Mouse (Mus musculus) ovary, adult 2 months (tissue): ENCODE results near the gene Acsbg1. TPM values are rescaled to one million over a fixed set of nuclear protein-coding genes. Genes with fewer than 3 reads are reported as not detected.

Experiments used
- polyA plus RNA-seq: library from polyadenylated mRNA; depleted of rRNA; stranded (reverse); fragments of >200 nt; gene quantifications from 2 replicates; pipeline ENCODE4 v1.2.3, GENCODE M21; 2012; rRNA removed

Gene Acsbg1
- 775 and 811 TPM in 2 replicates for polyA plus RNA-seq

DNA sequence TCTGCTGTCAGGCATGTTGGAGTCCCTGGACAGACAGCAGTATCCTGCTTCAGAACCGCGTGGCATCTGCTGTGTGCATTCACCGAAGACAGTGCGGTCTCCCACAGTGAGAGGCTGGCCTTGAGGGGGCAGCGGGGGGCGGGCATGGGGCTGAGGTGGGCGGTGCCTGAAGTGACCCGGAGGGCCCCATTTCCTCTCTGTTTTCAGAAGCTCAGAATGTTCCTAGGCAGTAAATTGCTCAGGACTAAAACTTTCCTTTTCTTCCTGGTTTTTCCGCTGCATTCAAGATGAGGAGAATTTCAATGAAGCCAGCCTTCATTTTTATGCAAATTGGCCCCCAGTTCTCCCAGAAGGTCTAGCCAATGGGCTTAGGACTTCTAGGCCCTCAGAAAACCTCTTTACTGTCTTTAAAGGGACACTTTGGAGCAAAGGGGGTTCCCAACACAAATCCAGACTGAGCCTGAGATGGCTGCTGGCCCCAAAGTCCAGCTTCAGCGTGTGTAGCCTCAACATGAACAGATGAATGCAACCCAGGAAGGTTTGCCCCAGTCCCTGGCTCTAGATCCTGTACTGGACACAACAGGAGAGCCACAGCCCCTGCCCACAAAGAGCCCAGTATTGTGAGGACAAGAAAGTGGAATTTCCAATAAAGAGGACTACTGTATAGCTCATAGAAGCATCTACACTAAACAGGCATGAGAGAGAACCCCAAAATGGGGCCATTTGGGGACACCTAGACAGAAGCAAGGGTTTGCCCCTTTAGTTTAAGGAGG lies at the start of gene Acsbg1:
Acsbg1 (minus strand) TSS at position 266 of the 773 bp plus-strand sequence.

GRCm38 (mm10) chr9:54698318-54699086 lies 36.8 kb upstream of the Acsbg1 start, which contains the start of gene Dnaja4:
Dnaja4 (plus strand) TSS chr9:54698873.

DNA sequence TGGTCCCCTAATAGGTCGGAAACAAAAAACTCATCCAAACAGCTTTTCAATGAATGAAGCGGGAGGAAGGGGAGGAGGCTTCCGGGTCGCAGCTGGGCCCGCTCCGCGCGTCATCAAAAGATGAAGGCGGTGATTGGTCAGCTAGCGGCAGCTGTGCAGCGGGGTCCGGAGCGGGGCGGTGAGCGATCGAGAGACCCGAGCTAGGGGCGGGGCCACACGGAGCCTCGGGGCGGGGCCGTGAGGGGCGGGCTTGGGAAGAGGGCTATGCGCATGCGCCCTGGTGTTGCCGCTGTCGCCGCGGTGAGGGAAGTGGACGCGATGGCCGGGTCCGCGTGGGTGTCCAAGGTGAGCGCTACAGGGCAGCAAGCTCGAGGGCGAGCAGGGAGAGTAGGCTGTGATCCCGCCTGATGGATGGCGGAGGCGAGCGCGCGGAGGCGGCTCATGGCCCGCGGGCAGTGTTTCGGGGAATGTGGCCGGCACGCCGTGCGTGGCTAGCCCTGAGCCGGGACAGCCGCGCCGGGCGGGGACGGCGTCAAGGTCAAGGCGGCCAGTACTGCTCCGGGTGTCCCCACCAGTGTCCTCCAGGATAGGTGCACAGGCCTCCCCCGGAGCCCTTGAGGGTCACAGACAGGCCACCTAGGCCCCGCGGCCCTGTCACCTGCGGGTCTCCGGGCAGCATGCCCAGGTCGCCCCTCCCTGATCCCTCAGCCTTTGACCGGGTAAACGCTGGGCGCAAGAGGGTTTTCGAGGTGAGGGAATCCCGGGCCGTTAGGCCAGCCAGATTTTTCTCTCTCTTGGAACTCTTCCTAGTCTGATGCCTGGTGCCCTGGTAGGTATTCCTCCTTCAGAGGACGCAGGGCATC lies 75.2 kb downstream of the Acsbg1 start, which contains the start of gene Idh3a:
Idh3a (plus strand) TSS at position 136 of the 863 bp plus-strand sequence.

GRCm38 (mm10) chr9:54559771-54560471 lies 101.7 kb downstream of the Acsbg1 start, which contains the start of gene Cib2:
Cib2 (minus strand) TSS chr9:54560218.

Other genes starting within 250 kb of the Acsbg1 start
- 2.2 and 2.6 TPM in 2 replicates for gene Dmxl2, start 160.2 kb downstream of the Acsbg1 start, polyA plus RNA-seq
- gene Sh2d7, start 122.9 kb downstream of the Acsbg1 start, polyA plus RNA-seq = not detected in 2 replicates
- gene Cib2, start 101.7 kb downstream of the Acsbg1 start, polyA plus RNA-seq = 8.0 and 8.5 TPM in 2 replicates
- gene Idh3a, start 75.5 kb downstream of the Acsbg1 start, polyA plus RNA-seq = 22.6 and 30.8 TPM in 2 replicates
- 17.6 and 19.1 TPM in 2 replicates for gene Dnaja4, start 37.0 kb upstream of the Acsbg1 start, polyA plus RNA-seq
- 26.1 and 26.6 TPM in 2 replicates for gene Wdr61, start 72.6 kb upstream of the Acsbg1 start, polyA plus RNA-seq
- 7.6 and 10.6 TPM in 2 replicates for gene Crabp1, start 102.9 kb upstream of the Acsbg1 start, polyA plus RNA-seq
- gene Ireb2, start 201.9 kb upstream of the Acsbg1 start, polyA plus RNA-seq = 2.0 and 3.5 TPM in 2 replicates